3 mouse cellular contexts compared by ENCODE assay signal in the genomic region with DNA sequence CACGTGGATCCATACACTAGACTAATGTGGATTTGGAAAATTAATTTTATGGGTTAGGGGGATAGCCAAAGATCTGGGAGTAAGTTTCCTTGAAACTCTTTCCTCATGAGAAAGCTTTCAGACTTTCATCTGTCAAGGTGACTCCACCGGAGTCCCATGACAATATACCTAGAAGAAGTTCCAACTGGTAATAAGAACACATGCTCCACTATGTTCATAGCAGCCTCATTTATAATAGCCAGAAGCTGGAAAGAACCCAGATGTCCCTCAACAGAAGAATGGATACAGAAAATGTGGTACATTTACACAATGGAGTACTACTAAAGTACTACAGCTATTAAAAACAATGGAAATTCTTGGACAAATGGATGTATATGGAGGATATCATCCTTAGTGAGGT.
A peak's percentile ranks its signal among the peaks of the same experiment; 100 is the strongest.
ATAC-seq and TF ChIP-seq lines count a peak whose summit lies in the region.
"Not testable (repeated sequence)": the region's sequence is repeated elsewhere in the genome, so short reads cannot be mapped to it uniquely, and the experiment has no call there.

No protein-coding gene starts in this region.

- H3K4me1 ChIP-seq in intestine, embryonic 15.5 days (replicated peaks); intestine, embryonic 16.5 days (ENCODE audit: control insufficient read depth, insufficient read depth, low read length); intestine, postnatal 0 days (replicated peaks; ENCODE audit: control insufficient read depth, insufficient read depth, low read length): not testable (repeated sequence)

- not testable (repeated sequence) for TF ChIP-seq CTCF in intestine, postnatal 0 days (IDR thresholded peaks at IDR 0.05; ENCODE audit: low read depth)

- H3K4me2 ChIP-seq in intestine, embryonic 15.5 days (replicated peaks); intestine, embryonic 16.5 days (ENCODE audit: low read depth, low read length); intestine, postnatal 0 days (replicated peaks; ENCODE audit: low read depth): not testable (repeated sequence)

- H3K27me3 ChIP-seq in intestine, embryonic 15.5 days (replicated peaks); intestine, embryonic 16.5 days (replicated peaks; ENCODE audit: control insufficient read depth, insufficient read depth, low read length); intestine, postnatal 0 days (replicated peaks; ENCODE audit: control insufficient read depth, insufficient read depth, low read length): not testable (repeated sequence)

- WGBS in intestine, embryonic 15.5 days = 56% methylated on average over 2 of the region's 2 CpGs
- WGBS in intestine, embryonic 16.5 days = 72% methylated on average over 1 of the region's 2 CpGs
- WGBS in intestine, postnatal 0 days = 40% methylated on average over 1 of the region's 2 CpGs

- not testable (repeated sequence) for H3K9me3 ChIP-seq in intestine, embryonic 15.5 days; intestine, embryonic 16.5 days (ENCODE audit: control insufficient read depth, low read length); intestine, postnatal 0 days (ENCODE audit: control insufficient read depth)

- not testable (repeated sequence) for H3K36me3 ChIP-seq in intestine, embryonic 15.5 days; intestine, embryonic 16.5 days (ENCODE audit: control insufficient read depth, insufficient read depth, low read length); intestine, postnatal 0 days (ENCODE audit: control insufficient read depth, insufficient read depth)

- not testable (repeated sequence) for H3K27ac ChIP-seq in intestine, embryonic 15.5 days; intestine, embryonic 16.5 days (ENCODE audit: low read length); intestine, postnatal 0 days (ENCODE audit: low read depth, low read length)

- ATAC-seq in intestine, embryonic 15.5 days = peak; percentile 72
- peak; percentile 88 for ATAC-seq in intestine, embryonic 16.5 days
- peak; percentile 80 for ATAC-seq in intestine, postnatal 0 days

- H3K9ac ChIP-seq in intestine, embryonic 15.5 days; intestine, embryonic 16.5 days (ENCODE audit: low read depth, low read length); intestine, postnatal 0 days (ENCODE audit: low read depth, low read length): not testable (repeated sequence)

- not testable (repeated sequence) for H3K4me3 ChIP-seq in intestine, embryonic 15.5 days (replicated peaks); intestine, embryonic 16.5 days (ENCODE audit: low read length); intestine, postnatal 0 days (ENCODE audit: low read depth, low read length)
